Mouse (Mus musculus): ENCODE measurements around the gene Hes1. TPM values are rescaled to one million over a fixed set of nuclear protein-coding genes. Genes with fewer than 3 reads are reported as not detected.

Gene Hes1
- polyA plus RNA-seq, 1 experiment, result 41.0 TPM

GRCm38 (mm10) chr16:30066184-30066851 is 2.1 kb downstream of the Hes1 start:
- H3K27ac ChIP-seq (ENCODE audit: insufficient read depth, low read length), result no peak overlapping the region
- peak overlapping the region; percentile 62 for H3K9ac ChIP-seq (ENCODE audit: low read depth, poor library complexity, severe bottlenecking)
- H3K36me3 ChIP-seq (ENCODE audit: control insufficient read depth, insufficient read depth, low read length, poor library complexity, severe bottlenecking), result 0 out of 2 replicates have a peak, but pooled peaks cover 2% of the 10 kb centered on the region
- peak overlapping the region; percentile 77 for H3K4me3 ChIP-seq (ENCODE audit: low read depth, low read length)
- H3K27me3 ChIP-seq (ENCODE audit: control insufficient read depth, insufficient read depth, low read length, poor library complexity, severe bottlenecking), result no peaks in the 10 kb centered on the region
- H3K4me1 ChIP-seq (ENCODE audit: control insufficient read depth, insufficient read depth, low read length), result no peaks in the 10 kb centered on the region
- no peak for TF ChIP-seq EP300 (IDR thresholded peaks at IDR 0.05; ENCODE audit: insufficient read depth, low read depth, low read length)
- no peak for TF ChIP-seq POLR2A (IDR thresholded peaks at IDR 0.05; ENCODE audit: insufficient read depth, low read length)
- no peak for TF ChIP-seq CTCF (IDR thresholded peaks at IDR 0.05; ENCODE audit: low read depth, low read length)
- no peaks in the 10 kb centered on the region for H3K9me3 ChIP-seq (replicated peaks; ENCODE audit: control insufficient read depth, insufficient read depth, low read length, poor library complexity, severe bottlenecking)

DNA sequence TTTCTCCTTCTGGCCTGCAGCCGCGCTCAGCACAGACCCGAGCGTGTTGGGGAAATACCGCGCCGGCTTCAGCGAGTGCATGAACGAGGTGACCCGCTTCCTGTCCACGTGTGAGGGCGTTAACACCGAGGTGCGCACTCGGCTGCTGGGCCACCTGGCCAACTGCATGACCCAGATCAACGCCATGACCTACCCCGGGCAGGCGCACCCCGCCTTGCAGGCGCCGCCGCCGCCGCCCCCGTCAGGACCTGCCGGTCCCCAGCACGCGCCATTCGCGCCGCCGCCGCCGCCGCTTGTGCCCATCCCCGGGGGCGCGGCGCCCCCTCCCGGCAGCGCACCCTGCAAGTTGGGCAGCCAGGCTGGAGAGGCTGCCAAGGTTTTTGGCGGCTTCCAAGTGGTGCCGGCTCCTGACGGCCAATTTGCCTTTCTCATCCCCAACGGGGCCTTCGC is 2.7 kb downstream of the Hes1 start:
- H3K4me1 ChIP-seq (ENCODE audit: control insufficient read depth, insufficient read depth, low read length), result no peaks in the 10 kb centered on the region

DNA sequence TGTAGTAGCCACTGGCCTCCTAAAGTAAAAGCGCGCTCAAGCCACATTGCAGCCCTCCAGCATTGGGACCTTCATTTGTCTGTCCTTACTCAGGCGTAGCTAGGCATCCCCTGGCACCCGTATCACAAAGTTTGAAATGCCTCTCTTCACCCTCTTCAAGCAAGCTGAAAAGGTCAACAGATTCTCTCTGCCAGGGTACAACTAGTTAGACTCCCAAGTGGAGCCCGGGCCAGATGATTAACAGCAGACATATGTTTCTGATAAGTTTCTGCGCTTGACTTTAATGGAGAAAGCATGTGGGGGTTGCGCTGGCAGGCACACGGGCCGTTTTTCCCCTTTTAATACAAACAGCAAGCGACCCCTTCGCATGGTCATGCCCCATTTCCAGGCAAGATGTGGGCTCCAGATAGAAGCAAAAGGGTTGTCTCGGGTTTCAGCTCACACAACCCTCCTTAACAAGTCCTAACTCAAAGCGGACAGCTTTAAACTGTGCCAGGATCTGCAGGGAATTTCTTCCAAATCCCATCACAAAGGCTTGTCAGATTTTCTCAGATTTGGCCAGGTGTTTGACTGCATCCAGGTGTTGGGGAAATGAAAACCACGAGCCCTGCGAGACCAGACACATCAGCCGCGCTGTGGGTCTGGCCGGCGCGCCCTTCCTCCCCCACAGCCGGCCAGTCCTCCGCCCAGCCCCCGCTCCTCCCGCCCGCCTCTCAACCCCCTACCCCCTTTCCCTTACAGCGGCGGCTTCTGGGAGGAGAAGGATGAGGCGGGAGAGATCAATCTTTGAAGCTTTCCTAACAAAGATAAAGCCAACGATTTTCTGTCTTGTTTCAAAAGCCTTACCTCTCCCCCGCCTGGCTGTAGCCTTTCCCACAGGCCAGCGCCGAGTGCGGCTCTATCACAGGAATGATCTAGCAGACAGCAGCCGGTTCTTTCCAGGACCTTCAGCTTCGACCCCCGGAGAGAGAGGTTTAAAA is 4.1 kb downstream of the Hes1 start:
- H3K4me3 ChIP-seq (ENCODE audit: low read depth, low read length), result peak overlapping the region; percentile 18; the same call in 1 of the 2 replicates
- H3K9ac ChIP-seq (ENCODE audit: low read depth, poor library complexity, severe bottlenecking), result peak overlapping the region; percentile 64
- H3K9me3 ChIP-seq (replicated peaks; ENCODE audit: control insufficient read depth, insufficient read depth, low read length, poor library complexity, severe bottlenecking), result no peaks in the 10 kb centered on the region
- TF ChIP-seq POLR2A (IDR thresholded peaks at IDR 0.05; ENCODE audit: insufficient read depth, low read length) (no peak), CTCF (IDR thresholded peaks at IDR 0.05; ENCODE audit: low read depth, low read length) (no peak), EP300 (IDR thresholded peaks at IDR 0.05; ENCODE audit: insufficient read depth, low read depth, low read length) (no peak)
- no peaks in the 10 kb centered on the region for H3K27me3 ChIP-seq (ENCODE audit: control insufficient read depth, insufficient read depth, low read length, poor library complexity, severe bottlenecking)
- H3K36me3 ChIP-seq (ENCODE audit: control insufficient read depth, insufficient read depth, low read length, poor library complexity, severe bottlenecking), result 0 out of 2 replicates have a peak, but pooled peaks cover 2% of the 10 kb centered on the region
- H3K27ac ChIP-seq (ENCODE audit: insufficient read depth, low read length), result peak overlapping the region; percentile 6; the same call in 1 of the 2 replicates
- no peaks in the 10 kb centered on the region for H3K4me1 ChIP-seq (ENCODE audit: control insufficient read depth, insufficient read depth, low read length)

More for the DNA sequence above, 2.7 kb downstream of the Hes1 start:
- Histone ChIP-seq H3K27ac (ENCODE audit: insufficient read depth, low read length) (no peak overlapping the region), H3K9me3 (replicated peaks; ENCODE audit: control insufficient read depth, insufficient read depth, low read length, poor library complexity, severe bottlenecking) (no peaks in the 10 kb centered on the region), H3K4me3 (ENCODE audit: low read depth, low read length) (peak overlapping the region; percentile 77), H3K9ac (ENCODE audit: low read depth, poor library complexity, severe bottlenecking) (peak overlapping the region; percentile 62), H3K27me3 (ENCODE audit: control insufficient read depth, insufficient read depth, low read length, poor library complexity, severe bottlenecking) (no peaks in the 10 kb centered on the region), H3K36me3 (ENCODE audit: control insufficient read depth, insufficient read depth, low read length, poor library complexity, severe bottlenecking) (0 out of 2 replicates have a peak, but pooled peaks cover 2% of the 10 kb centered on the region)
- TF ChIP-seq CTCF (IDR thresholded peaks at IDR 0.05; ENCODE audit: low read depth, low read length) (peak; percentile 52), EP300 (IDR thresholded peaks at IDR 0.05; ENCODE audit: insufficient read depth, low read depth, low read length) (no peak)

DNA sequence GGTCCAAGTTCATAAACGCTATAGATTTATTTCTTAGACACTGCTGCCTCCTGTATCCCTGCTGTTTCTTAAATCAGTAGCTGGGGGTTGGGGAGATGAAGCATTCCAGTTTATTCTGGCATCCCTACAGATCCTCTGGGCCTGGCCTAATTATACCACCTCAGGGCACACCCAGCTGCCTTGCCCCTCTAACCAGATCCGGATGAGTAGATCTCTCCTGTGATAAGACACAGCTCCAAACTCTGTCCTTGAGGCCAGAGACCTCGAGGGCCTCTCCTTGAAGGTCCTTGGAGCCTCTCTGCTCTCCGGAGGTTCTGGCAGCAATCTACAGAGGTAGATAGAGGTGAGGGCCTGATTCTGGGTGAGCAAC is 5.4 kb downstream of the Hes1 start:
- Histone ChIP-seq H3K9ac (ENCODE audit: low read depth, poor library complexity, severe bottlenecking) (peak overlapping the region; percentile 88), H3K36me3 (ENCODE audit: control insufficient read depth, insufficient read depth, low read length, poor library complexity, severe bottlenecking) (0 out of 2 replicates have a peak, but pooled peaks cover 2% of the 10 kb centered on the region), H3K4me1 (ENCODE audit: control insufficient read depth, insufficient read depth, low read length) (no peaks in the 10 kb centered on the region), H3K4me3 (ENCODE audit: low read depth, low read length) (peak overlapping the region; percentile 54), H3K27me3 (ENCODE audit: control insufficient read depth, insufficient read depth, low read length, poor library complexity, severe bottlenecking) (no peaks in the 10 kb centered on the region), H3K27ac (ENCODE audit: insufficient read depth, low read length) (peak overlapping the region; percentile 75), H3K9me3 (replicated peaks; ENCODE audit: control insufficient read depth, insufficient read depth, low read length, poor library complexity, severe bottlenecking) (no peaks in the 10 kb centered on the region)
- TF ChIP-seq CTCF (IDR thresholded peaks at IDR 0.05; ENCODE audit: low read depth, low read length) (no peak), EP300 (IDR thresholded peaks at IDR 0.05; ENCODE audit: insufficient read depth, low read depth, low read length) (0 out of 2 replicates have a peak, but pooled peaks have one; percentile 48), POLR2A (IDR thresholded peaks at IDR 0.05; ENCODE audit: insufficient read depth, low read length) (no peak)

DNA sequence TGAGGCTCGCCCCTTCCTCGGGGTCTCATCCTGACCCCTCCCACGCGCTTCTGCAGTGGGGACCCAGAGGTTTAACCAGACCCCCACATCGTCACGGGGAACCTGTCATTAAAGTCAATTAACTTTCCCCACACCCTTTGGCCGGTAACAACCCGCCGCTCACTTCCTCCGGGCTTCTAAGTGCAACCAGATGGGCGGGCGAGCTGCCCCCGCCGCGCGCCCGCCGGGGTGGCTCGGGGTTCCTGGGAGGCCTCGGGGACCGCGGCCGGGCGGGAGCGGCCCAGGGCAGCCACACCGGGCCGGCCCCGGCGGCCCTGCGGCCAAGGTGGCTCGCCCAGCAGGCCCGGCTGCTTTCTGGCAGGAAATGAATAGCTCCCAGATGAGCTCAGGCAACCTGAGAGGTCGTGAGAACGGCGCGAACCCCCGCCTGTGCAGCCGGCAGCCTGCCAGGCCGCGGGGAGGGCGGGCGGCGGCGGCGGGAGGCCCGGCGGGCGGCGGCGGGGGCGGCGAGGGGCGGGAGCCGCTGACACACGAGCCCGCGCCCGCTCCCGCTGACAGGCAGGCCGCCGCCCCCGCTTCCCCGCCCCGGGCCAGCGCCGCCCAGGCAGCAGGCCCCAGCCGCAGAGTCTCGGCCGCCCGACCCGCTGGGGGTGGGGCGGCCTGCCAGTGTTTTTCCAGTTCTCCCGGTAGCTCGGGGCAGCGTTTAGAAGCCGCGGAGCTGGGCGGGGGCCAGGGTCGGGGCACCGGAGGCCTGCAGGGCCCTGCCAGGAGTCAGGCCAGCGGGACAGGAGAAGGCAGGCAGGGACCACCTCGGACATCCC is 6.0 kb downstream of the Hes1 start:
- H3K9me3 ChIP-seq (replicated peaks; ENCODE audit: control insufficient read depth, insufficient read depth, low read length, poor library complexity, severe bottlenecking), result no peaks in the 10 kb centered on the region
- H3K27ac ChIP-seq (ENCODE audit: insufficient read depth, low read length), result peak overlapping the region; percentile 95
- peak overlapping the region; percentile 88 for H3K9ac ChIP-seq (ENCODE audit: low read depth, poor library complexity, severe bottlenecking)
- 0 out of 2 replicates have a peak, but pooled peaks cover 2% of the 10 kb centered on the region for H3K36me3 ChIP-seq (ENCODE audit: control insufficient read depth, insufficient read depth, low read length, poor library complexity, severe bottlenecking)
- H3K27me3 ChIP-seq (ENCODE audit: control insufficient read depth, insufficient read depth, low read length, poor library complexity, severe bottlenecking), result no peaks in the 10 kb centered on the region
- peak overlapping the region; percentile 89 for H3K4me3 ChIP-seq (ENCODE audit: low read depth, low read length)
- TF ChIP-seq EP300 (IDR thresholded peaks at IDR 0.05; ENCODE audit: insufficient read depth, low read depth, low read length) (0 out of 2 replicates have a peak, but pooled peaks have one; percentile 1), CTCF (IDR thresholded peaks at IDR 0.05; ENCODE audit: low read depth, low read length) (no peak)
- no peaks in the 10 kb centered on the region for H3K4me1 ChIP-seq (ENCODE audit: control insufficient read depth, insufficient read depth, low read length)

Data from ES-Bruce4 (cell line).